Mouse (Mus musculus) cerebellum, postnatal 10 days (tissue): ENCODE data around the gene Unc93a.
"Not testable (repeated sequence)": the region's sequence is repeated elsewhere in the genome, so short reads cannot be mapped to it uniquely, and the experiment has no call there.

Experiments
- DNase-seq, 2 experiments: peaks; one replicate each; pipeline ENCODE4 v3.0.0; 2021; ENCODE audit warnings: mixed read lengths in 2 of 2

The Unc93a gene

GRCm38 (mm10) chr17:13067864-13068385 lies 63.7 kb downstream of the Unc93a start:
- not testable (repeated sequence) for DNase-seq

GRCm38 (mm10) chr17:13062882-13063281 lies 68.7 kb downstream of the Unc93a start:
- not testable (repeated sequence) for DNase-seq

- not testable (repeated sequence) for DNase-seq
These were observed 70.8 kb downstream of the Unc93a start, which contains the start of gene Tcp10b for GRCm38 (mm10) chr17:13060804-13061203. Tcp10b (plus strand) TSS chr17:13061104.
